Mouse (Mus musculus) liver, embryonic 12.5 days (tissue): ENCODE measurements around the gene E130208F15Rik. TPM values are rescaled to one million over a fixed set of nuclear protein-coding genes. Genes with fewer than 3 reads are reported as not detected.

ENCODE experiments used
- ATAC-seq: fragments of 200-750 bp; cut with Nextera tagmentation; 2 replicates; pipeline ENCODE4 v1.8.0; 2017; ENCODE audit warnings: moderate number of reproducible peaks, mild to moderate bottlenecking, moderate library complexity
- H3K27ac ChIP-seq: fragments of 300-500 bp; sonication (generic); 2 replicates; pipeline ENCODE4 v1.5.1; 2016; ENCODE audit warnings: mild to moderate bottlenecking
- H3K27me3 ChIP-seq: fragments of 300-500 bp; sonication (generic); replicated peaks from 2 replicates; pipeline ENCODE4 v1.6.1; 2016; ENCODE audit warnings: mild to moderate bottlenecking, moderate library complexity
- H3K36me3 ChIP-seq: fragments of 300-500 bp; sonication (generic); 2 replicates; pipeline ENCODE4 v1.6.1; 2016; ENCODE audit warnings: mild to moderate bottlenecking, moderate library complexity
- H3K4me1 ChIP-seq: fragments of 300-500 bp; sonication (generic); 2 replicates; pipeline ENCODE4 v1.6.1; 2016
- H3K4me2 ChIP-seq: fragments of 300-500 bp; sonication (generic); 2 replicates; pipeline ENCODE4 v1.6.1; 2016; ENCODE audit warnings: mild to moderate bottlenecking, moderate library complexity
- H3K4me3 ChIP-seq: fragments of 300-500 bp; sonication (generic); 2 replicates; pipeline ENCODE4 v1.5.1; 2016; ENCODE audit warnings: mild to moderate bottlenecking, moderate library complexity
- H3K9ac ChIP-seq: fragments of 300-500 bp; sonication (generic); 2 replicates; pipeline ENCODE4 v1.6.1; 2016; ENCODE audit warnings: mild to moderate bottlenecking, moderate library complexity
- H3K9me3 ChIP-seq: fragments of 300-500 bp; sonication (generic); replicated peaks from 2 replicates; pipeline ENCODE4 v1.6.1; 2016; ENCODE audit warnings: mild to moderate bottlenecking, moderate library complexity
- WGBS: fragments of 180-500 bp; shearing (Covaris S2); methylation state at CpG from one replicate; pipeline ENCODE4 v1.1.7; 2016; ENCODE audit not compliant: insufficient replicate concordance; 5-methylcytosine and 5-hydroxymethylcytosine counted together
- polyA plus RNA-seq: library from polyadenylated mRNA; unstranded; fragments of >200 nt; fragmentation: Nextera tagmentation; extraction: Ambion mirVana; gene quantifications from 2 replicates; pipeline ENCODE4 v1.2.1, GENCODE M21; 2016

E130208F15Rik gene
- polyA plus RNA-seq = 2.3 and 2.9 TPM in 2 replicates

- H3K9ac ChIP-seq = peak within 1 kb of the TSS; percentile 86
- under 1% methylated on average over 63 of the region's 63 CpGs for WGBS
- H3K36me3 ChIP-seq = no peaks in the 10 kb centered on the region
- H3K27ac ChIP-seq = peak within 1 kb of the TSS; percentile 87
- H3K27me3 ChIP-seq = peaks cover 3% of the 10 kb centered on the region; the same call in 1 of the 2 replicates
- peak; percentile 72 for ATAC-seq
- no peaks in the 10 kb centered on the region for H3K9me3 ChIP-seq
- peaks cover 32% of the 10 kb centered on the region for H3K4me1 ChIP-seq
- peak within 1 kb of the TSS; percentile 94 for H3K4me2 ChIP-seq
- peak within 1 kb of the TSS; percentile 82 for H3K4me3 ChIP-seq
Measured at GRCm38 (mm10) chr7:30321539-30322284, at the start of gene E130208F15Rik. TSS of gene E130208F15Rik (plus strand) at chr7:30321740.

GRCm38 (mm10) chr7:30274383-30274782, 47.2 kb upstream of the E130208F15Rik start:
- no peak overlapping the region for H3K27ac ChIP-seq
- H3K36me3 ChIP-seq = peaks cover 64% of the 10 kb centered on the region
- H3K4me3 ChIP-seq = no peak overlapping the region
- no peak overlapping the region for H3K4me2 ChIP-seq
- WGBS = 70% methylated on average over 6 of the region's 6 CpGs
- H3K27me3 ChIP-seq = no peaks in the 10 kb centered on the region
- peaks cover 27% of the 10 kb centered on the region for H3K4me1 ChIP-seq
- H3K9me3 ChIP-seq = no peaks in the 10 kb centered on the region
- ATAC-seq = no peak
- no peak overlapping the region for H3K9ac ChIP-seq

GRCm38 (mm10) chr7:30278911-30279310, 42.6 kb upstream of the E130208F15Rik start:
- Histone ChIP-seq H3K36me3 (peaks cover 20% of the 10 kb centered on the region), H3K27me3 (no peaks in the 10 kb centered on the region), H3K27ac (peak overlapping the region; percentile 97; the same call in 1 of the 2 replicates), H3K9ac (peak overlapping the region; percentile 81), H3K9me3 (no peaks in the 10 kb centered on the region), H3K4me1 (peaks cover 44% of the 10 kb centered on the region), H3K4me2 (peak overlapping the region; percentile 94), H3K4me3 (peak overlapping the region; percentile 84)
- 48% methylated on average over 2 of the region's 2 CpGs for WGBS
- ATAC-seq = no peak

- 0% methylated on average over 6 of the region's 6 CpGs for WGBS
- peak; percentile 60 for ATAC-seq
- Histone ChIP-seq H3K9me3 (no peaks in the 10 kb centered on the region), H3K4me2 (peak overlapping the region; percentile 94), H3K36me3 (peaks cover 13% of the 10 kb centered on the region), H3K9ac (peak overlapping the region; percentile 81), H3K4me3 (peak overlapping the region; percentile 84), H3K4me1 (peaks cover 44% of the 10 kb centered on the region), H3K27ac (peak overlapping the region; percentile 97), H3K27me3 (no peaks in the 10 kb centered on the region)
Measured at GRCm38 (mm10) chr7:30279536-30279935, 42.0 kb upstream of the E130208F15Rik start.

- H3K27ac ChIP-seq = peak within 1 kb of the TSS; percentile 97
- H3K36me3 ChIP-seq = peaks cover 8% of the 10 kb centered on the region
- H3K4me1 ChIP-seq = peaks cover 40% of the 10 kb centered on the region
- peak within 1 kb of the TSS; percentile 94 for H3K4me2 ChIP-seq
- H3K9me3 ChIP-seq = no peaks in the 10 kb centered on the region
- peak within 1 kb of the TSS; percentile 84 for H3K4me3 ChIP-seq
- H3K9ac ChIP-seq = peak within 1 kb of the TSS; percentile 81
- WGBS = under 1% methylated on average over 49 of the region's 49 CpGs
- no peaks in the 10 kb centered on the region for H3K27me3 ChIP-seq
- ATAC-seq = peak; percentile 93
Measured at GRCm38 (mm10) chr7:30279951-30280669, 41.4 kb upstream of the E130208F15Rik start, which contains the start of the genes Thap8 and Wdr62. TSS of gene Thap8 (plus strand) at chr7:30280094. TSS of gene Wdr62 (minus strand) at chr7:30280419.

GRCm38 (mm10) chr7:30280670-30281138, 40.8 kb upstream of the E130208F15Rik start:
- Histone ChIP-seq H3K4me3 (peak overlapping the region; percentile 84), H3K4me2 (peak overlapping the region; percentile 94), H3K27me3 (peaks cover 5% of the 10 kb centered on the region; the same call in 1 of the 2 replicates), H3K36me3 (0 out of 2 replicates have a peak, but pooled peaks cover 6% of the 10 kb centered on the region), H3K4me1 (peaks cover 40% of the 10 kb centered on the region), H3K9ac (peak overlapping the region; percentile 62), H3K9me3 (no peaks in the 10 kb centered on the region), H3K27ac (peak overlapping the region; percentile 97)
- WGBS = under 1% methylated on average over 20 of the region's 20 CpGs
- ATAC-seq = peak; percentile 56

GRCm38 (mm10) chr7:30281522-30281921, 40.0 kb upstream of the E130208F15Rik start:
- ATAC-seq = no peak
- Histone ChIP-seq H3K9me3 (no peaks in the 10 kb centered on the region), H3K27ac (no peak overlapping the region), H3K9ac (no peak overlapping the region), H3K27me3 (peaks cover 13% of the 10 kb centered on the region), H3K4me3 (no peak overlapping the region), H3K36me3 (0 out of 2 replicates have a peak, but pooled peaks cover 6% of the 10 kb centered on the region), H3K4me2 (peak overlapping the region; percentile 94), H3K4me1 (peaks cover 40% of the 10 kb centered on the region)
- WGBS = 68% methylated on average over 4 of the region's 4 CpGs

- Histone ChIP-seq H3K9me3 (no peaks in the 10 kb centered on the region), H3K27ac (no peak overlapping the region), H3K4me1 (peaks cover 33% of the 10 kb centered on the region), H3K4me2 (no peak overlapping the region), H3K9ac (no peak overlapping the region), H3K4me3 (no peak overlapping the region), H3K27me3 (peaks cover 23% of the 10 kb centered on the region), H3K36me3 (no peaks in the 10 kb centered on the region)
- no peak for ATAC-seq
- 63% methylated on average over 7 of the region's 7 CpGs for WGBS
Measured at GRCm38 (mm10) chr7:30282740-30283139, 38.8 kb upstream of the E130208F15Rik start.

GRCm38 (mm10) chr7:30286701-30287410, 34.7 kb upstream of the E130208F15Rik start:
- no peak overlapping the region for H3K27ac ChIP-seq
- H3K9me3 ChIP-seq = no peaks in the 10 kb centered on the region
- H3K36me3 ChIP-seq = no peaks in the 10 kb centered on the region
- H3K4me2 ChIP-seq = no peak overlapping the region
- H3K27me3 ChIP-seq = peaks cover 57% of the 10 kb centered on the region
- no peak for ATAC-seq
- H3K4me3 ChIP-seq = no peak overlapping the region
- no peaks in the 10 kb centered on the region for H3K4me1 ChIP-seq
- H3K9ac ChIP-seq = no peak overlapping the region
- WGBS = 57% methylated on average over 8 of the region's 8 CpGs

- H3K9ac ChIP-seq = no peak overlapping the region
- H3K36me3 ChIP-seq = no peaks in the 10 kb centered on the region
- no peak for ATAC-seq
- H3K4me1 ChIP-seq = no peaks in the 10 kb centered on the region
- no peak overlapping the region for H3K4me2 ChIP-seq
- no peaks in the 10 kb centered on the region for H3K9me3 ChIP-seq
- WGBS = 50% methylated on average over 6 of the region's 6 CpGs
- H3K4me3 ChIP-seq = no peak overlapping the region
- H3K27ac ChIP-seq = no peak overlapping the region
- H3K27me3 ChIP-seq = peaks cover 63% of the 10 kb centered on the region
Measured at GRCm38 (mm10) chr7:30288046-30288445, 33.5 kb upstream of the E130208F15Rik start.

- Histone ChIP-seq H3K27me3 (peaks cover 63% of the 10 kb centered on the region), H3K9me3 (no peaks in the 10 kb centered on the region)
- WGBS = 53% methylated on average over 7 of the region's 7 CpGs
Measured at GRCm38 (mm10) chr7:30289071-30289713, 32.3 kb upstream of the E130208F15Rik start.

More at GRCm38 (mm10) chr7:30289071-30289713, 32.3 kb upstream of the E130208F15Rik start:
- Histone ChIP-seq H3K27ac (no peak overlapping the region), H3K36me3 (no peaks in the 10 kb centered on the region), H3K4me2 (no peak overlapping the region), H3K9ac (no peak overlapping the region), H3K4me1 (no peaks in the 10 kb centered on the region), H3K4me3 (no peak overlapping the region)
- no peak for ATAC-seq
